Mouse (Mus musculus): ENCODE data around the gene Fxyd5. TPM values are rescaled to one million over a fixed set of nuclear protein-coding genes. Genes with fewer than 3 reads are reported as not detected.
A peak's percentile ranks its signal among the peaks of the same experiment; 100 is the strongest.

Fxyd5 gene
- total and polyA plus RNA-seq, 3 experiments = 51.0 to 112 (median 61.4) TPM

- no peak for DNase-seq
Measured at GRCm38 (mm10) chr7:31063074-31063560, 20.8 kb upstream of the Fxyd5 start.

GRCm38 (mm10) chr7:31060621-31061010 lies 18.3 kb upstream of the Fxyd5 start:
- no peak for DNase-seq

- DNase-seq = no peak
Measured at GRCm38 (mm10) chr7:31059919-31060620, 17.8 kb upstream of the Fxyd5 start.

GRCm38 (mm10) chr7:31059108-31059507 lies 16.8 kb upstream of the Fxyd5 start, which contains the start of gene Lgi4:
Lgi4 (plus strand) TSS chr7:31059342.
- peak; percentile 90 for DNase-seq

GRCm38 (mm10) chr7:31058211-31058610 lies 15.9 kb upstream of the Fxyd5 start:
- DNase-seq = peak; percentile 65

- DNase-seq = peak; percentile 60
Measured at GRCm38 (mm10) chr7:31057730-31058129, 15.4 kb upstream of the Fxyd5 start.

- DNase-seq = no peak
Measured at GRCm38 (mm10) chr7:31057071-31057470, 14.8 kb upstream of the Fxyd5 start, which contains the start of gene Fxyd1. Fxyd1 (minus strand) TSS chr7:31057199.

- peak; percentile 26 for DNase-seq
Measured at GRCm38 (mm10) chr7:31056448-31056847, 14.2 kb upstream of the Fxyd5 start.

- peak; percentile 61 for DNase-seq
Measured at GRCm38 (mm10) chr7:31055883-31056282, 13.6 kb upstream of the Fxyd5 start.

GRCm38 (mm10) chr7:31055354-31055824 lies 13.1 kb upstream of the Fxyd5 start:
- peak; percentile 88 for DNase-seq

- peak; percentile 64 for DNase-seq
Measured at GRCm38 (mm10) chr7:31054661-31055320, 12.5 kb upstream of the Fxyd5 start.

GRCm38 (mm10) chr7:31053882-31054447 lies 11.7 kb upstream of the Fxyd5 start:
- DNase-seq = no peak

- peak; percentile 30 for DNase-seq
Measured at GRCm38 (mm10) chr7:31052636-31053434, 10.6 kb upstream of the Fxyd5 start.

- no peak for DNase-seq
Measured at GRCm38 (mm10) chr7:31052251-31052635, 10.0 kb upstream of the Fxyd5 start.

- no peak for DNase-seq
Measured at GRCm38 (mm10) chr7:31051321-31052021, 9.2 kb upstream of the Fxyd5 start, which contains the start of gene Fxyd7. Fxyd7 (minus strand) TSS chr7:31051467.

GRCm38 (mm10) chr7:31050921-31051320 lies 8.6 kb upstream of the Fxyd5 start:
- DNase-seq = no peak

GRCm38 (mm10) chr7:31050487-31050886 lies 8.2 kb upstream of the Fxyd5 start:
- DNase-seq = no peak

GRCm38 (mm10) chr7:31049846-31050281 lies 7.6 kb upstream of the Fxyd5 start:
- no peak for DNase-seq

GRCm38 (mm10) chr7:31049135-31049845 lies 7.0 kb upstream of the Fxyd5 start:
- DNase-seq = no peak

GRCm38 (mm10) chr7:31041662-31042315 lies 492 bp downstream of the Fxyd5 start:
- DNase-seq = peak; percentile 80

All from adrenal gland, adult 2 months (tissue).